ENCODE assay signal across 26 mouse cellular contexts in the genomic region with DNA sequence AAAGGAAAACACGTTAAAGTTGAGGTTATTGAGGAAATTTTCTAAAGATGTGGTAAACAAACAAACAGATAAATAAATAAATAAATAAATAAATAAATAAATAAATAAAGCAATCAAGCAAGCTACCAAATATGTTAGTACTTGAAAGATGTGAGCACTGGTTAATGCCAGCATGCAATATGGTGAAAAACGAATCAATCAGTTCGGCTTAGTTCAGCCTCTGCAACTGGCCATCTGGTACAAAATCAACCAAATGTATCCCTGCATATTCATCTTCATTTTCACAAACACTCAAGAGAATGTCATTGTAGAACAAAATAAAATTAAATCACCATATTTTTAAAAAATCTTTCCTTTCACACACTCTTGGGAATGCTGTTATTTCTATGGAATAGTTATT.
DNase-seq lines count a peak whose midpoint lies in the region; ATAC-seq and TF ChIP-seq lines count a peak whose summit lies in the region.
"Had no signal": no experiment of that assay in that cellular context is flagged by ENCODE, and none has a peak within 500 bp of the region (broad histone marks: within the 10 kb centered on the region; RNA-seq: fewer than 3 reads in every experiment).

No protein-coding gene starts in this region.

- H3K4me1 ChIP-seq in forebrain, embryonic 14.5 days (ENCODE audit: control insufficient read depth, insufficient read depth, low read length): no peaks in the 10 kb centered on the region
- peaks cover 5% of the 10 kb centered on the region; the same call in 1 of the 2 replicates for H3K4me1 ChIP-seq in forebrain, embryonic 10.5 days
- H3K4me1 ChIP-seq in midbrain, embryonic 12.5 days: no peaks in the 10 kb centered on the region
- H3K4me1 ChIP-seq in midbrain, embryonic 13.5 days (replicated peaks): no peaks in the 10 kb centered on the region
- no peaks in the 10 kb centered on the region for H3K4me1 ChIP-seq in forebrain, postnatal 0 days (ENCODE audit: insufficient read depth)
- no peaks in the 10 kb centered on the region for H3K4me1 ChIP-seq in embryonic facial prominence, embryonic 10.5 days
- H3K4me1 ChIP-seq: heart, embryonic 10.5 days; heart, embryonic 13.5 days had no signal

- peak; percentile 47 for DNase-seq in forebrain, embryonic 14.5 days (ENCODE audit: low spot score)
- DNase-seq in forebrain, embryonic 10.5 days (ENCODE audit: extremely low spot score, low spot score): no peak
- peak; percentile 69 for DNase-seq in brain, embryonic 14.5 days (ENCODE audit: low read depth)
- DNase-seq in forebrain, postnatal 0 days: peak; percentile 26
- DNase-seq in embryonic facial prominence, embryonic 10.5 days (ENCODE audit: low spot score): no peak
- DNase-seq: adrenal gland, adult 2 months; adrenal gland, postnatal 14 days; cerebellum, adult 18-20 months; cerebellum, adult 9-11 months; cerebellum, postnatal 36 days; embryo, embryonic 11 days; gastrocnemius, postnatal 10 days; gastrocnemius, postnatal 36 days; heart, adult 2 months; heart, postnatal 14 days; heart, postnatal 4 days; kidney, adult 18-20 months had no signal

- no peak overlapping the region for H3K4me3 ChIP-seq in forebrain, embryonic 14.5 days (ENCODE audit: low read depth, low read length)
- no peak overlapping the region for H3K4me3 ChIP-seq in forebrain, embryonic 10.5 days
- H3K4me3 ChIP-seq in midbrain, embryonic 12.5 days: no peak overlapping the region
- no peak overlapping the region for H3K4me3 ChIP-seq in midbrain, embryonic 13.5 days (replicated peaks)
- no peak overlapping the region for H3K4me3 ChIP-seq in forebrain, postnatal 0 days (ENCODE audit: low read depth, low read length)
- H3K4me3 ChIP-seq in embryonic facial prominence, embryonic 10.5 days: no peak overlapping the region
- H3K4me3 ChIP-seq: heart, adult 2 months; heart, embryonic 10.5 days; heart, embryonic 13.5 days had no signal

- H3K27me3 ChIP-seq in forebrain, embryonic 14.5 days (replicated peaks; ENCODE audit: control insufficient read depth, insufficient read depth, low read length): no peaks in the 10 kb centered on the region
- peaks cover 12% of the 10 kb centered on the region for H3K27me3 ChIP-seq in forebrain, embryonic 10.5 days (ENCODE audit: poor library complexity, severe bottlenecking)
- no peaks in the 10 kb centered on the region for H3K27me3 ChIP-seq in midbrain, embryonic 12.5 days
- H3K27me3 ChIP-seq in midbrain, embryonic 13.5 days: no peaks in the 10 kb centered on the region
- H3K27me3 ChIP-seq in forebrain, postnatal 0 days (ENCODE audit: insufficient read depth, low read length): no peaks in the 10 kb centered on the region
- no peaks in the 10 kb centered on the region for H3K27me3 ChIP-seq in embryonic facial prominence, embryonic 10.5 days (replicated peaks; ENCODE audit: low read depth, poor library complexity, severe bottlenecking)
- H3K27me3 ChIP-seq: heart, embryonic 13.5 days had no signal

- no peak overlapping the region for H3K4me2 ChIP-seq in forebrain, embryonic 14.5 days (ENCODE audit: low read length)
- no peak overlapping the region for H3K4me2 ChIP-seq in midbrain, embryonic 12.5 days (replicated peaks)
- H3K4me2 ChIP-seq in midbrain, embryonic 13.5 days (replicated peaks): no peak overlapping the region
- H3K4me2 ChIP-seq in forebrain, postnatal 0 days (ENCODE audit: low read depth): no peak overlapping the region
- H3K4me2 ChIP-seq: heart, embryonic 13.5 days; hindbrain, embryonic 14.5 days had no signal

- no peaks in the 10 kb centered on the region for H3K9me3 ChIP-seq in forebrain, embryonic 14.5 days (replicated peaks; ENCODE audit: control insufficient read depth, low read length)
- no peaks in the 10 kb centered on the region for H3K9me3 ChIP-seq in forebrain, embryonic 10.5 days
- no peaks in the 10 kb centered on the region for H3K9me3 ChIP-seq in midbrain, embryonic 12.5 days
- H3K9me3 ChIP-seq in midbrain, embryonic 13.5 days: no peaks in the 10 kb centered on the region
- H3K9me3 ChIP-seq in forebrain, postnatal 0 days (ENCODE audit: low read length): no peaks in the 10 kb centered on the region
- H3K9me3 ChIP-seq in embryonic facial prominence, embryonic 10.5 days: no peaks in the 10 kb centered on the region
- H3K9me3 ChIP-seq: heart, embryonic 10.5 days; heart, embryonic 13.5 days had no signal

- TF ChIP-seq CTCF in brain, embryonic 14.5 days (IDR thresholded peaks at IDR 0.05; ENCODE audit: borderline replicate concordance, extremely low read depth, insufficient read depth, insufficient read length): no peak
- no peak for TF ChIP-seq CTCF in forebrain, postnatal 0 days (IDR thresholded peaks at IDR 0.05; ENCODE audit: low read depth)

- WGBS in forebrain, embryonic 14.5 days: 71% methylated on average over 3 of the region's 3 CpGs
- 96% methylated on average over 3 of the region's 3 CpGs for WGBS in forebrain, embryonic 10.5 days
- WGBS in midbrain, embryonic 12.5 days: 75% methylated on average over 3 of the region's 3 CpGs
- WGBS in midbrain, embryonic 13.5 days: 73% methylated on average over 3 of the region's 3 CpGs
- WGBS in forebrain, postnatal 0 days: 67% methylated on average over 3 of the region's 3 CpGs
- 92% methylated on average over 3 of the region's 3 CpGs for WGBS in embryonic facial prominence, embryonic 10.5 days

- no peak for TF ChIP-seq POLR2A in brain, embryonic 14.5 days (IDR thresholded peaks at IDR 0.05; ENCODE audit: borderline replicate concordance, extremely low read depth, insufficient read depth, insufficient read length, poor library complexity, severe bottlenecking)

- H3K27ac ChIP-seq in forebrain, embryonic 14.5 days (ENCODE audit: low read depth, low read length): no peak overlapping the region
- no peak overlapping the region for H3K27ac ChIP-seq in forebrain, embryonic 10.5 days
- no peak overlapping the region for H3K27ac ChIP-seq in midbrain, embryonic 12.5 days (replicated peaks)
- no peak overlapping the region for H3K27ac ChIP-seq in midbrain, embryonic 13.5 days
- no peak overlapping the region for H3K27ac ChIP-seq in forebrain, postnatal 0 days (ENCODE audit: low read depth, low read length)
- H3K27ac ChIP-seq in embryonic facial prominence, embryonic 10.5 days (replicated peaks): no peak overlapping the region
- H3K27ac ChIP-seq: heart, adult 2 months; heart, embryonic 10.5 days; heart, embryonic 13.5 days; hindbrain, embryonic 14.5 days; hindbrain, postnatal 0 days had no signal

- no peak overlapping the region for H3K9ac ChIP-seq in forebrain, embryonic 14.5 days (ENCODE audit: low read length)
- no peak overlapping the region for H3K9ac ChIP-seq in midbrain, embryonic 12.5 days (replicated peaks)
- no peak overlapping the region for H3K9ac ChIP-seq in midbrain, embryonic 13.5 days (replicated peaks)
- H3K9ac ChIP-seq in forebrain, postnatal 0 days: no peak overlapping the region
- H3K9ac ChIP-seq: heart, embryonic 13.5 days; hindbrain, embryonic 14.5 days had no signal

- no peaks in the 10 kb centered on the region for H3K36me3 ChIP-seq in forebrain, embryonic 14.5 days (ENCODE audit: control insufficient read depth, insufficient read depth, low read length)
- H3K36me3 ChIP-seq in forebrain, embryonic 10.5 days (replicated peaks): no peaks in the 10 kb centered on the region
- H3K36me3 ChIP-seq in midbrain, embryonic 12.5 days: no peaks in the 10 kb centered on the region
- H3K36me3 ChIP-seq in midbrain, embryonic 13.5 days: no peaks in the 10 kb centered on the region
- H3K36me3 ChIP-seq in forebrain, postnatal 0 days (ENCODE audit: insufficient read depth): no peaks in the 10 kb centered on the region
- no peaks in the 10 kb centered on the region for H3K36me3 ChIP-seq in embryonic facial prominence, embryonic 10.5 days (replicated peaks)
- H3K36me3 ChIP-seq: heart, embryonic 10.5 days; heart, embryonic 13.5 days had no signal

- ATAC-seq in forebrain, embryonic 14.5 days: peak; percentile 46; the same call in 1 of the 2 replicates
- peak; percentile 44; the same call in 1 of the 2 replicates for ATAC-seq in midbrain, embryonic 12.5 days (ENCODE audit: low FRiP score, low read depth)
- no peak for ATAC-seq in midbrain, embryonic 13.5 days
- ATAC-seq in forebrain, postnatal 0 days: peak; percentile 78; the same call in 1 of the 2 replicates
- ATAC-seq: CD4-positive, CD25-positive, alpha-beta regulatory T cell, adult 4 months; hindbrain, postnatal 0 days; inflammation-experienced regulatory T-cells, adult 6 months; intestine, embryonic 16.5 days had no signal

Comparison
In these comparisons a context has a peak if more than half of its experiments do, and no peak if none do; other contexts are left out.
1. DNase-seq: peak in forebrain, embryonic 14.5 days (single experiment), brain, embryonic 14.5 days (single experiment) and forebrain, postnatal 0 days (single experiment); none in forebrain, embryonic 10.5 days (single experiment) and embryonic facial prominence, embryonic 10.5 days (single experiment).